Mouse (Mus musculus): ENCODE data around the gene Tinag. TPM values are rescaled to one million over a fixed set of nuclear protein-coding genes. Genes with fewer than 3 reads are reported as not detected.
"Not testable (repeated sequence)": the region's sequence is repeated elsewhere in the genome, so short reads cannot be mapped to it uniquely, and the experiment has no call there.

Gene Tinag
- polyA plus RNA-seq (2017; shearing (Covaris generic)) = not detected

DNA sequence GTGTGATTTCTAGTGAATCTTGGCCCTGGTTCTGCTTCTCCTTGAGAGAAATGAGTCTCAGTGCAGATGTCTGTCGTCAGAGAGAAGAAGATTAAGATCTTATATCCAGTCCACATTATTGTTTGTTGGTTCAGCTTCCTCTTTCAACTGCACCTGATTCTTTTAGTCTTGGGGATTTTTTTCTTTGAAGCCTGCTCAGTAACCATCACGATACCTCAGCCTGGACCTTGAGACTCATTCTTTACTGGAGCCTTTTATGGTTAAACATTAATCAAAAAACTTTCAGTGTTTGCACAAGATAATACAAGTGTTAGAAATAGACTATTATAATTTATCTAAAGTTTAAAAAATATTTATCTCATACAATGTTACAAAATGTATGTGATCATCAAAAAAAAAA lies at the start of gene Tinag:
Tinag (minus strand) TSS at position 210 of the 400 bp plus-strand sequence.
- no peak for ATAC-seq

DNA sequence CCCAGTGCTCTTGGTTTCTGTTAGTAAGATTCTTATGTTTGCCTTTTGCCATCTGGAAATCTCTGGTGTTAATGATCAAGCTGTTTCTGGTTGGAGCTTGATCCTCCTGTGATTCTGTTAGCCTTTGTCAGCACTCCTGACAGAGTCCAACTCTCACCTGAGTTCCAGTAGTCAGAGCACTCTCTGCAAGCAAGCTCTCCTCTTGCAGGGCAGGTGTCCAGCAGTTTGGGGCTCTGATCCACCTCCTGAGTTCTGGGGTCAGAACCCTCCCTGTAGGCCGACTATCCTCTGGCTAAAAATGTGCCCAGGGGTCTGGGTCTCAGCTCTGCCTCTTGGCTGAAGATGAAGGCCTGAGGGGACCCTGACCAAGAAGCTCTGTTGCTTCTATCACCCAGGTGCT lies 37.6 kb upstream of the Tinag start:
- not testable (repeated sequence) for ATAC-seq

DNA sequence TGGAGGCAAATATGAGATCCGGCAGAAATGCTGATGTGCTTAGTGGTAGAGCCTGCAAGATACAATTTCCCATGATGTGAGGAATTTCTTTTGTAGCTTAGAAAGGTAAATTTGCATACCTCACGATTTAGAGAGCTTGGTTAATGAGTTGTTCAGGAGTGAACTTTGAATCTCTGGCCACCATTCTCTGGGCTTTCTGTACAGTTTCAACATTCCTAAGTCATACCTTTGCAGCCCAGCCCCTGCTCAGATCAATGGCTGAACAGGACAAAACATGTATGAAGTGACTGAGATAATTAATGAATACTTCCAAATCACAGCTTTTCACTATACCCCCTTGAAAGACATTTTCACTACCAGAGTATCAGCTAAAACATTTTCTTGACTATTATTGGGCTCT lies 26.1 kb upstream of the Tinag start:
- ATAC-seq = no peak

DNA sequence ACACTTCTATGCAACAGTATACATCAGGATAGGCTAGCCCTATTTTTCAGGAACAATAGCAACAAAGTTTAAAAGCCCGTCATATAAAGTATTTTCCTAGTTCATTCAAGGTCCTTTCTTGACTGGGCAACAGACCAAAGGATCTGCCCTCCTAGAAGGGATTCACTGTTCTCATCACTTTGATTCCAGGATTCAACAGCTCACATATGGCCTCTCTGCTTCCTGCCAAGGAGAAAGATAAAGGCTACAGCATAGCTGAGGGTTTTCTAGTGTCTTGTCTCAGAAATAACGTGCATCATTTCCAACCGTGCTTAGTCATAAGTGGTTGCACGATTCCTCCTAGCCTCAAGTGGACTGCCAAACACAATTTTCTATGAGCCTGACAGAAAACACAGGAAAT lies 11.0 kb upstream of the Tinag start:
- ATAC-seq = no peak

DNA sequence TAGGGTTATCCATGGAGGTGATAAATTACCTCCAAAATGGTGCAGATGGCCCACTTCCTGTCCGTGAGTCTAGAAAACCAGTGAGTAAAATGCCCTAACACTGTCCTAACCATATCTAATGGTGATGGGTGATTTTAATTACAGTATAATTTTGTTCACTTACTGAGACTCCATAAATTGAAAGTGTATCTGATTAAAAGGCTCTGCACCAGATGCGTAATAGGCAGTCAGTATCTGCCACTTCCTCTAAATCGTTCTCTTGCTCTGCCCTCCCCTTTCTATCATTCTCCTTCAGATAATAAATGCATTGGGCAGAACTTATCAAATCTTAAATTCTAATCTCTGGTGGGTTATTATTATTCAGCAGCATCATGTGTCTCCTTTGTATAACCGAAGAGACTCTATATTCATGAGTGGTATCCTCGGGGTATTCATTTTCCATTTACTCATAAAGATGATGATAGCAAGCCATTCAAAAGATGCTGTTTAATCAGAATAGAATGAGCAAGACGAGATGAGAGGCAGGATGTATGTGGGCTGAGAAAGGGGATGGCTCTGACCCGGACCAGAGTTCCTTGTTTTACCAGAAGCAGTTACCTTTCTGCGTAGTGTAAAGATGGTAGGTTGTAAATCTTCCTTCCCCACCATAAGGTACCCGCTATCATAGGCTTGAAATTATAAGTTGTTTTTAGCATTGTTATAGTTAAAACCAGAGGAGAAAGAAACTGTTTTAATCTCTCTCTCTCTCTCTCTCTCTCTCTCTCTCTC lies 9.0 kb upstream of the Tinag start:
- ATAC-seq = no peak

DNA sequence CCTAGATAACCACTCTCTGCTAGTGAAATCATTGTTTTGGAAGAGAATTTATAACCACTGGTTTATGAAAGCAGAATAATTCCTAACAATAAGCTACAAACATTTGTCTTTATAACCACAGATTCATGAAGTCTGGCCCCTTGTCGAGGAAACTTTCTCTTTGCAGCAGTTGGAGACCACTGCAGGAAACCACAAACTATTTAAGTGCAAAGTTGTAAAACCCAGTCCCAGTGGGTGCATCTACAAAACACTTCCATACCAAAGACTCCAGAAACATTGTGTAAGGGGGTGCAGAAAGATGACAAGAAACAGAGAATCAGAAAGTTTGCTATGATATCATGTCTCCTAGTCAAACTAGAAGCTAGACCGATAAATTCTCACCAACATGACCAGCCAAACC lies 5.8 kb upstream of the Tinag start:
- no peak for ATAC-seq

DNA sequence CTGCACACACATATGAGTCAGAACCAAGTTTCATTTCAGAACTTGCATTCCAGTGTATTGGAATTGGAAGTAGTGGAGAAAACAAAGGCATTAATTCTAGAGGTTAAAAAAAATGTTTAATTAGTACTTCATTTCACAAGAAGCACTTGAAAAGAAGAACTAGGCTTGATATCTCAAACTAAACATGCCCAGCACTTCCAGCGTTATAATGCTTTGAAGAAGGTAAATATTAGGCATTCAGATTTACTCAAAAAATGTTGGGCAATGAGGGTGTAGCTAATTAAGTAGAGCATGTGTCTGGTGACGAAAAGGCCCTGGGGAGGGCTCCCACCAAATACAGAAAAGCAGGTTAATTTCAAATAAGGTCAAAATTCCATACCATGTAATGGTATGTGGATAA lies 4.1 kb upstream of the Tinag start:
- ATAC-seq = no peak

DNA sequence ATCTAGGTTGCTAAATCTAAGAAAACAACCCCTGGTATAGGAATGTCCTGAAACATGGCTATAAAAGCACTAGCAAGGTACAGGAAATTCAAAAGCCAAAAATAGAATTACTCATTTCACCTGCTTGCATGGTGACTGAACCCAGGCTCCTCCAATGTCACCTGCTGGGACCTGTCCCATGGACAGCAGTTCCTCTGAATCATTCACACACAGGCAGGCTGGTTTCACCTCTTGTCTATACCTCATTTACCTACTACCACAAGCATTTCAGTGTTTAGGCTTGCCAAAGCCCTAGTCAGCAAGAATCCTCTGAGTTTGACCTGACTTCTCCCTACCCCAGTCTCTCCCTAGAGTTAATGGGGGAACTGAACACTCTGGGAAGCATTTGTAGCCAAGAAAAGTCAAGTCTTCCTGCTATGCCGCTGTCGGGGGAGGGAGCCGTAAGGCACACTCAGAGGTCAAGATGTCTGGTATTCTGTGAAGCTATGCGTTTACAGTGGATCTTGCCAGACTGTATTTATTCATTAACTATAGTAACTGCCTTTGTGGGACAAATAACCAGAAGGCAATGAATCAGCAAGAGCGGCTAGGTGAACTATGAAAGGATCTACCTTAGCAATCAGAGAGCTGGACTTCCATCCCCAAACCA lies 597 bp upstream of the Tinag start:
- ATAC-seq = no peak

DNA sequence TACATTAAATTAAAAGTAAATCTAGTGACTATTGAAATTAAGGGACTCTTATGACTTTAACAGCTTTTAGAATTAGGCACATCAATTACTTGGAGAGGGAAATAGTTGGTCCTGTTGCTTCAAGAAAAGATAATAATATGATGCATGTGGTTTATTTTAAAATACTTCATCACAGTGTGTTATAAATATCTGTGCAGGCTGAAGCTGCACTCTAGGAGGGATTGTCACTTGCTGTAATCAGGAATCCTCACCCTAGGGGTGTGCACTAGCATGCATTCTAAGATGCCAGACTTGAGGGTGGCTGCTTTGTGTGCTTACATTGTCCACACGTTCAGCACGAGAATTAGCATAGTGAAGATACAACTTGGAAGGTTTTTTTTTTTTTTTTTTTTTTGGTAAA lies 10.2 kb downstream of the Tinag start:
- ATAC-seq = no peak

DNA sequence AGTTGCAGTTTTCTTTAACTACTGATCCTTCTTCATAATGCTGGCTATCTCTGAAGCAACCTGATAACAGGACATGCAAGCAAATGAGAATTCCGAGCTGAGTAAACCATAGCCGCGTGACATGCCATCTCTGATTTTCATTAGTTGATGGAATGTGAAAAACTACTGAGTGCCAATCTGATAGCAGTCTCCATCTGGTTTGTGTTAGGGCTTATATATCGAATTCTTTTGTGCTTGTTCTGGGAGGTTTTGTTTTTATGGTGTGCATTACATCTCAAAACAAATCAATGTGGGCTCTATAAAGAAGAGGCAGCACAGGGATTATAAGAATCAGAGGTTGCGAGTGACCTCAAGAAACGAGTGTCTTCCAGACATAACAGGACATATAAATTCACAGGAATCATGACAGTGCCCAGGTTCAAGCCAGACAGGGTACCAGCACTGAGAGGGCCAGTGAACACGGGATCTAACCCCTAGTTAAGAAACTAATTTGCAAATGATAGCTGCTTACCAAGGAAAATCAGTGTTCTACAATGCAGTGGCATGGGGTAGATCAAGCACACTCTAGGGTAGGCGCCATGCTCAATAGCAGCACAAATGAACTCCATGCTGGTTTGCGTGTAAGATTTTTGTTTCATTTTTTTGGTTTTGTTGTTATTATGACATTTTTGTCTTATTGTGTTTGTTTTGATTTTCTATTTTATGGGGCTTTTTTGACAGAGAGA lies 13.0 kb downstream of the Tinag start:
- no peak for ATAC-seq

DNA sequence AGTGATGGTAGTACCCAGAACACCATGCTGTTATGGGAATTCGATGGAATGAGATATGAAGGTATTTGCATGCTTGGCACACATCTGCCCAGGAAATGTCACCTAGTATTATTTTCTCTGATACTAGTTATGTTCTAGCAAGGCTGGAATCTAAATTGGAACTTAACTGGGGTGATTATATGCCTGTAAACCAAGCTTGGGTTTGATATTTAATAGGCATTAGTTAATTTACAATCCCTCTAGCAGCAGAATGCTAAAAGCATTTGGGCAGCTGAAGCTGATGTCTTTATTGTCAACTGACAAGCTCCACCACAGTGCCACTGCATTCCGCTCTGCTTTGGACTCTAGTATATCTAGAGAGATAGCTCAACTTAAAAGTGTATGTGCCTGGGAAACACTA lies 20.3 kb downstream of the Tinag start:
- no peak for ATAC-seq

DNA sequence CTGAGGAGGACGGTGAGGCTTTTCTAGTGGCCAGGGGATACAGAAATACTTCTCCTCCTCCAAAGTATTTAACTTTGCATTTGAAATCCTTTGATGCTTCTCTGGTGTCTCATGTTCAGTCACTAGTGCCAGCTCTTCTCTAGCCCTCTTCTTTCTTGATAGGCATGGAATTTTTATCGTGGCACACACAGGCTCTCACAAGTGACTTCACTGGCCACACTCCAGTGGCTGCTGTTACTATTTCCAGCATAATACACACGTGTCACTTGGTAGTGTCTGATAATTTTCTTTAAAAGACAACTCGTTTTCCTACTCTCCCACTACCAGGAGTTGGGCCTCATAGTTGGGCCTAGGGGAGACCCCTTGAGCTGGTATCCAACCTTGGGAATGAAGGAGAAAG lies 26.7 kb downstream of the Tinag start:
- no peak for ATAC-seq

DNA sequence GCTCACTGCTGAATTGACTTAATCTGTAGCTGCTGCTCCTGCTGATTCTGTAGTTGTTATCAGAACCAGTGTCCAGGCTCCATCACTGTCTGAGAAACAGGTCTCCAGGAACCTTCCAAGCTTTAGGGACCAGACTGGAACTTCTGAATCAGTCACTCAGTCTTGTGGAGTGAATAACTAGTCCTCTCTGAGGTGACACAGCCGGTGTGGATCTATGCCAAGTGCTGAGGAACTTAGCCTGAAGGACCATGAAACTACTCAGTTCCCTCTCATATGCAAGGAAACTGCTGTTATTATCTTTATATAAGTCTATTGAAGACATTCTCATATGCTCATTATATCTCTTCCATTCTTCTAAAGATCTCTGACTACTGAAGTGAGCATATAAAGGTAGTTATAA lies 49.6 kb downstream of the Tinag start:
- ATAC-seq = no peak

DNA sequence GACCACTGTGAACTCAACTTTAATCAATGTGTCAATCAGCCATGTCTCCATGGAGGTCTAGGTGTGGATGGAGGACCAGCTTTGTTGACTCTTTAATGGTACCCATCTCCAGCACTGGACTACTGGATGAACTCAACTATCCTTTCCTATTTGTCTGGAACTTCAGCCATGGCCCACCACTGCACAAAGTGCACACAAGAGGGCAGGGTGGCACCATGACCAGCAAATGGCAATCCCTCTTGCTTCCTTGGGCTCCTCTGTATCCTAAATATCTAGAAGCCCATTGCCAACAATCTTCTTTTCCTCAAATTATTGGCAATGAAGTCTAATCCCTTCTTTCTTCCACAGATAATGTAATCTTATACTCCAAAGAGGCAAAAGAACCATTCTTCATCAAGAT lies 55.6 kb downstream of the Tinag start:
- no peak for ATAC-seq

DNA sequence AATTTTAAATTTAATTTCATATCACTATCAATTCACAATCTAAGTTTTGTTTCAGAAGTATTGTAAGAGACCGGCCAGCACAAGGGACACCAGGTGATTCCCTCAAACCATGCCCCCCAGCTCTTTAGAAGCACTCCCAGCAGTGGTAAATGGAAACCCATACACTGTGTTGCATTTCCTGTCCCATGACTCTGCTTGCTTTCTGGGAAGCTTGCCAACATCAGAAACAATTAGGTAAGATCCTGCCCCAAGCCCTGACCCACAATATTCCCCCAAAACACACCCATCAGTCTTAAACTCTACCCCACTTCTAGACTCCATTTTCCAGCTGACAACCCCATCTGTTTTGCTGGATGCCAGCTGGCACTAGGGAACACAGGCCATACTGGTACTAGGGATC lies 110.8 kb downstream of the Tinag start:
- no peak for ATAC-seq

DNA sequence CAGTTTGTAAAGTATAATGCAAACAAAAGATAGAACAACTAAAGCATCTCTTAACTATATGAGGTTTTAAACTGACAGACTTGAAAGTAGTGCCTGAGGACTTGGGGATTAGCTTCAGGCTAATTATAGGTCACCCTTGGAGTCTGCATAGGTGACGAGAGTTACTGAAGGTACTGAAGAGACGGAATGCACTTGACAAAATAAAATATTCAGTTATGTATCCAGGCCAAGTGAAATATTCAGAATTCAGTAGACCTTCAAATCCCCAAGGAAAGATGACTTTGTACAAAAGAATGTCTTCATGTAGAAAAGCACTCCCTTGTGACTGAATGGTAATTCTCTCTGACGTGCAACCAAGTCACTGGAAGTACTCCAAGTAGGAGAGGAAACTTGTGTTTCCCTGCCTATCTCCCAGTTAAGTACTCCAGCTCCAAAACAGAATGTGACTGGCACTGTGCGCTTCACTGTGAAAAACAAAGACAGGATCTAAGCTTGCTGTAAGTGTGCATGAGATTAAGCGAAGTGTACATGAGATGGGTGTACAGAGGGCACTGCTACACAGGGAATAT lies 130.4 kb downstream of the Tinag start:
- no peak for ATAC-seq
